Mouse (Mus musculus): ENCODE measurements around the gene Btnl2. TPM values are rescaled to one million over a fixed set of nuclear protein-coding genes. Genes with fewer than 3 reads are reported as not detected.
"Not testable (repeated sequence)": the region's sequence is repeated elsewhere in the genome, so short reads cannot be mapped to it uniquely, and the experiment has no call there.

Gene Btnl2
- not detected in 2 replicates for polyA plus RNA-seq (2014; fragmentation: Nextera tagmentation; extraction: Ambion mirVana)

- DNase-seq (ENCODE audit: low spot score) (no peak), ATAC-seq (replicated peaks; ENCODE audit: low FRiP score) (no peak)
- Histone ChIP-seq H3K4me3 (ENCODE audit: low read depth, low read length) (no peak within 1 kb of the TSS), H3K4me1 (replicated peaks; ENCODE audit: control insufficient read depth, insufficient read depth, low read length) (no peaks in the 10 kb centered on the region), H3K9me3 (ENCODE audit: control insufficient read depth, low read length) (no peaks in the 10 kb centered on the region), H3K27me3 (ENCODE audit: control insufficient read depth, insufficient read depth, low read length) (no peaks in the 10 kb centered on the region), H3K4me2 (ENCODE audit: low read depth, low read length, severe bottlenecking) (no peak within 1 kb of the TSS), H3K27ac (ENCODE audit: low read depth, low read length) (no peak within 1 kb of the TSS), H3K36me3 (ENCODE audit: control insufficient read depth, insufficient read depth, low read length) (no peaks in the 10 kb centered on the region), H3K9ac (ENCODE audit: low read length) (no peak within 1 kb of the TSS)
- WGBS: 80% methylated on average over 5 of the region's 5 CpGs
Measured at GRCm38 (mm10) chr17:34354539-34354938, at the start of gene Btnl2. Gene Btnl2 (plus strand): TSS chr17:34354822.

- no peak within 1 kb of the TSS for H3K27ac ChIP-seq (ENCODE audit: low read depth, low read length)
- H3K9me3 ChIP-seq (ENCODE audit: control insufficient read depth, low read length): no peaks in the 10 kb centered on the region
- H3K4me2 ChIP-seq (ENCODE audit: low read depth, low read length, severe bottlenecking): no peak within 1 kb of the TSS
- H3K27me3 ChIP-seq (ENCODE audit: control insufficient read depth, insufficient read depth, low read length): no peaks in the 10 kb centered on the region
- DNase-seq (ENCODE audit: low spot score) (peak; percentile 81), ATAC-seq (replicated peaks; ENCODE audit: low FRiP score) (peak; percentile 42; the same call in 1 of the 2 replicates)
- H3K9ac ChIP-seq (ENCODE audit: low read length): no peak within 1 kb of the TSS
- H3K4me1 ChIP-seq (replicated peaks; ENCODE audit: control insufficient read depth, insufficient read depth, low read length): no peaks in the 10 kb centered on the region
- H3K36me3 ChIP-seq (ENCODE audit: control insufficient read depth, insufficient read depth, low read length): no peaks in the 10 kb centered on the region
- no peak within 1 kb of the TSS for H3K4me3 ChIP-seq (ENCODE audit: low read depth, low read length)
Measured at GRCm38 (mm10) chr17:34305380-34306030, 49.1 kb upstream of the Btnl2 start, which contains the start of gene H2-Eb1. Gene H2-Eb1 (plus strand): TSS chr17:34305867.

DNA sequence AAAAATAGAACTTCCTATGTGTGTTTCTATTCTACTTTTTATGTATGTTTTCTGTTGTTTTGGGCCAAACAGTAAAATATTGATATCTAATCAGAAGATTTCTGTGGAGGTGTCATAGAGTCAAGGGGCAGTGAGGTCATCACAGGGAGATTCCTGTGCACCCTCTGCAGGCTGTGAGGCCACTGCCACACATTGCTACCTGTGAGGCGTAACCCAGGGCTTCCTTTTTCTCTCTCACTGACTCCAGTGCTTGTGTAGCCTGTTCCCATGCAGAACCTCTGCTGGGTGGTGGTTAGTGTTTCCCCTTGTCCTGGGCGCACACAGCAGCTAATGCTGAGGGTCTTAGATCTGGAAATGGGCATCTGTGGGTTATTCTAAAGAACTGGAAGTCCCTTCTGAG is 48.2 kb upstream of the Btnl2 start:
- DNase-seq (ENCODE audit: low spot score) (no peak), ATAC-seq (replicated peaks; ENCODE audit: low FRiP score) (no peak)
- Histone ChIP-seq H3K9me3 (ENCODE audit: control insufficient read depth, low read length) (no peaks in the 10 kb centered on the region), H3K27ac (ENCODE audit: low read depth, low read length) (no peak overlapping the region), H3K36me3 (ENCODE audit: control insufficient read depth, insufficient read depth, low read length) (no peaks in the 10 kb centered on the region), H3K9ac (ENCODE audit: low read length) (no peak overlapping the region), H3K4me1 (replicated peaks; ENCODE audit: control insufficient read depth, insufficient read depth, low read length) (no peaks in the 10 kb centered on the region), H3K27me3 (ENCODE audit: control insufficient read depth, insufficient read depth, low read length) (no peaks in the 10 kb centered on the region), H3K4me2 (ENCODE audit: low read depth, low read length, severe bottlenecking) (no peak overlapping the region), H3K4me3 (ENCODE audit: low read depth, low read length) (no peak overlapping the region)
- 81% methylated on average over 2 of the region's 2 CpGs for WGBS

DNA sequence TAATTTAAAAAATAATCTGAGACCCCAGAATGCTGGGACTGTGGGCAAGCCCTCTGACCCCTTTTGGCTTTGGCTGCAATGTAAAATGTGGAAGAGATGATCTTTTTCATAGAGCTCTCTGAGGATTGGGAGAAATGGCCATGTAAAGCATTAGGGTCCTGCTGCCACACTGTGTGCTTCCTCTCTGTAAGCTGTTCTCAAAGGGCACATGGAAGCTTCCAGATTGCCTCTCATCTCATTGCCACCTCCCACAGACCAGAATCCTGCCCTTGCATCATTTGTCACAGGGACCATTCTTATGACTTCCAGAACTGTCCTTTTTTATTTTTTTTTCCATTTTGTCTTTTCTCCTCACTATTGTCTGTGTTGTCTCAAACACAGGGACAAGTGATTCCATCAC is 47.4 kb upstream of the Btnl2 start:
- Histone ChIP-seq H3K9me3 (ENCODE audit: control insufficient read depth, low read length) (no peaks in the 10 kb centered on the region), H3K27me3 (ENCODE audit: control insufficient read depth, insufficient read depth, low read length) (no peaks in the 10 kb centered on the region), H3K4me2 (ENCODE audit: low read depth, low read length, severe bottlenecking) (no peak overlapping the region), H3K27ac (ENCODE audit: low read depth, low read length) (no peak overlapping the region), H3K9ac (ENCODE audit: low read length) (no peak overlapping the region), H3K36me3 (ENCODE audit: control insufficient read depth, insufficient read depth, low read length) (no peaks in the 10 kb centered on the region), H3K4me3 (ENCODE audit: low read depth, low read length) (no peak overlapping the region), H3K4me1 (replicated peaks; ENCODE audit: control insufficient read depth, insufficient read depth, low read length) (no peaks in the 10 kb centered on the region)
- no peak for DNase-seq (ENCODE audit: low spot score)
- no peak for ATAC-seq (replicated peaks; ENCODE audit: low FRiP score)

- 82% methylated on average over 4 of the region's 4 CpGs for WGBS
- Histone ChIP-seq H3K27ac (ENCODE audit: low read depth, low read length) (no peak overlapping the region), H3K9ac (ENCODE audit: low read length) (no peak overlapping the region), H3K4me2 (ENCODE audit: low read depth, low read length, severe bottlenecking) (no peak overlapping the region), H3K27me3 (ENCODE audit: control insufficient read depth, insufficient read depth, low read length) (no peaks in the 10 kb centered on the region), H3K4me1 (replicated peaks; ENCODE audit: control insufficient read depth, insufficient read depth, low read length) (no peaks in the 10 kb centered on the region), H3K9me3 (ENCODE audit: control insufficient read depth, low read length) (no peaks in the 10 kb centered on the region), H3K4me3 (ENCODE audit: low read depth, low read length) (no peak overlapping the region), H3K36me3 (ENCODE audit: control insufficient read depth, insufficient read depth, low read length) (no peaks in the 10 kb centered on the region)
- ATAC-seq (replicated peaks; ENCODE audit: low FRiP score): no peak
- DNase-seq (ENCODE audit: low spot score): no peak
Measured at GRCm38 (mm10) chr17:34308161-34308560, 46.5 kb upstream of the Btnl2 start.

DNA sequence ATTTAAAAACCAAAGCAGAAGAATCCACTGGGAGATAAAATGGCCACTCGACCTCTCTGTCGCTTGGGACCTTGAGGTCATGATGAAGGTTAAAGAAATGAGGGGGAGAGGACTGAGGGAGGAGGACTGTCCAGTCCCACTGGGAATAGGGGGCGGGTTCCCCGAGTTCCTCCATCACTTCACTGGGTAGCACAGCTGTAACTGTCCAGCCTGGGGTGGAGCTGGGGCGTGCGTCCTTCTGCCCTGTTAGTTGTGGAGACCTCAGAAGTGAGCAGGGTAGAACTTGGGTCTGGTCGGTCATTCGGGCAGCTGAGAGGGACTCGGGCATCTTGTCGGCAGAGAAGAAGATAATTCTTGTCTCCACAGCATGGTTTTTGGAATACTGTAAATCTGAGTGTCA is 45.4 kb upstream of the Btnl2 start:
- H3K4me3 ChIP-seq (ENCODE audit: low read depth, low read length): peak overlapping the region; percentile 54
- 28% methylated on average over 10 of the region's 10 CpGs for WGBS
- no peaks in the 10 kb centered on the region for H3K36me3 ChIP-seq (ENCODE audit: control insufficient read depth, insufficient read depth, low read length)
- no peaks in the 10 kb centered on the region for H3K27me3 ChIP-seq (ENCODE audit: control insufficient read depth, insufficient read depth, low read length)
- no peaks in the 10 kb centered on the region for H3K4me1 ChIP-seq (replicated peaks; ENCODE audit: control insufficient read depth, insufficient read depth, low read length)
- ATAC-seq (replicated peaks; ENCODE audit: low FRiP score) (no peak), DNase-seq (ENCODE audit: low spot score) (no peak)
- H3K4me2 ChIP-seq (ENCODE audit: low read depth, low read length, severe bottlenecking): peak overlapping the region; percentile 67
- H3K9ac ChIP-seq (ENCODE audit: low read length): peak overlapping the region; percentile 66
- H3K27ac ChIP-seq (ENCODE audit: low read depth, low read length): no peak overlapping the region
- H3K9me3 ChIP-seq (ENCODE audit: control insufficient read depth, low read length): no peaks in the 10 kb centered on the region

DNA sequence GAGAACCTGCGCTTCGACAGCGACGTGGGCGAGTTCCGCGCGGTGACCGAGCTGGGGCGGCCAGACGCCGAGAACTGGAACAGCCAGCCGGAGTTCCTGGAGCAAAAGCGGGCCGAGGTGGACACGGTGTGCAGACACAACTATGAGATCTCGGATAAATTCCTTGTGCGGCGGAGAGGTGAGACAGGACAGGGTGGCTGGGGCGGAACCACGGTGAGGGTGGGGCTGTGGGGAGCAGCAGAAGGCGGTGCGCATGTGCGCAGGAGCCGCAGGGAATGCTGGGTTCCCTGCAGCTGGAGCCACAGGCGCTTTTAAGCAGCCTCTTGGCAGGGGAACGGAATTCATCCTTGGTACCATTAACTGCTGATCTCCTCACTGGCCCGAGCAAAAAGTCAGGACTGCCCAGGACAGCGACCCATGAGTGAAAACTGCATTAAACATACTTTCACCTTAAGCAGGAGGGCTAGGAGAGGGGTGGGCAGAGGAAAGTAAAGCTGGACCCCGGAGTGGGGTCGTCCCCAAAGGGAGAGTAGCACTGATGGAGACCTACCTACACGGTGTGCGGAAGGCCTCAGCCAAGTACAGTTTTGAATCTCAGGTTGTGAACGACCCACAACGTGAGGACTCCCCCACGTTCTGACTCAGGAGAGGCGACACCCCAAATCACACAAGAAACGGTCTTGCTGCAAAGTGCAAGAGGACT is 44.8 kb upstream of the Btnl2 start:
- DNase-seq (ENCODE audit: low spot score) (peak; percentile 78), ATAC-seq (replicated peaks; ENCODE audit: low FRiP score) (peak; percentile 75)
- Histone ChIP-seq H3K4me2 (ENCODE audit: low read depth, low read length, severe bottlenecking) (peak overlapping the region; percentile 67), H3K36me3 (ENCODE audit: control insufficient read depth, insufficient read depth, low read length) (no peaks in the 10 kb centered on the region), H3K9ac (ENCODE audit: low read length) (peak overlapping the region; percentile 66), H3K4me3 (ENCODE audit: low read depth, low read length) (peak overlapping the region; percentile 54), H3K27ac (ENCODE audit: low read depth, low read length) (no peak overlapping the region), H3K27me3 (ENCODE audit: control insufficient read depth, insufficient read depth, low read length) (no peaks in the 10 kb centered on the region), H3K4me1 (replicated peaks; ENCODE audit: control insufficient read depth, insufficient read depth, low read length) (no peaks in the 10 kb centered on the region), H3K9me3 (ENCODE audit: control insufficient read depth, low read length) (no peaks in the 10 kb centered on the region)
- 21% methylated on average over 38 of the region's 38 CpGs for WGBS

DNA sequence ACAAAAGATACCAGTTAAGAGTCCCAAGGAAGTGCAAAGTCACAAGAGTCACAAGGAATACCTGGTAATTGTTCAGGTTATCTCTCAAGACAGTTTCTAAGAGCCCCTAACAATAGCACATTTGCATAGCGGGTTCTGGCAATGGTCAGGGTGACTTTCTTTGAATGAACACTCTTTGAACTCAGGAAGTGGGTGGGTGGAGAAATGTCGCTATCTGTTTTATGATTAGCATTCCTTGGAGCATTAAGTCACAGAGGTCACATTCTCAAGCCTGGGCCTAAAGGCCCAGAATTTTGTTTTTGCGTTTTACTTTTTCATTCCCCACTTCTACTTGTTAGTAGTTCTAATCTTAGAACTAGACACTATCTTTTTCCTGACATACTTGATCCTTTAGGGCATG is 44.1 kb upstream of the Btnl2 start:
- H3K9ac ChIP-seq (ENCODE audit: low read length); H3K4me3 ChIP-seq (ENCODE audit: low read depth, low read length); H3K4me1 ChIP-seq (replicated peaks; ENCODE audit: control insufficient read depth, insufficient read depth, low read length); H3K27me3 ChIP-seq (ENCODE audit: control insufficient read depth, insufficient read depth, low read length); DNase-seq (ENCODE audit: low spot score); H3K9me3 ChIP-seq (ENCODE audit: control insufficient read depth, low read length); H3K36me3 ChIP-seq (ENCODE audit: control insufficient read depth, insufficient read depth, low read length); ATAC-seq (replicated peaks; ENCODE audit: low FRiP score); H3K27ac ChIP-seq (ENCODE audit: low read depth, low read length); H3K4me2 ChIP-seq (ENCODE audit: low read depth, low read length, severe bottlenecking): not testable (repeated sequence)
- WGBS: 86% methylated on average over 3 of the region's 3 CpGs

DNA sequence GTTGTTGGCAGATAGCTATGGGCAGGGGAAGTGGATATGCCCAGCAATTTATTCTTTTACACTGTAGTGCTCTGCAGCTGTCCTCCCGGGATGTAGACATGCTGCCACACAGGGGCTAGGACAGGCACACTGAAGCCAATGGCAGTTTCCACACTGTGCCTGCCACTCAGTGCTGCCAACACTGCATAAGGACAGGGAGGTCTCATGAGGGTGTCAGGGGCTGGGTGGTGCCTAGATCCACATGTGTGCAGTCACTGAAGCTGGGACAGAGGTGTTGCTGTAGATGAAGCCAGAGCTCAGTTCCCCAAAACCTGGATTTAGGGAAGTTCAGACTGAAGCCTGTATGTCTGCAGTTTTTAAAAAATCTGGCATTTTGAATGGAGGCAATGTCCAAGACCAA is 42.4 kb upstream of the Btnl2 start:
- H3K4me1 ChIP-seq (replicated peaks; ENCODE audit: control insufficient read depth, insufficient read depth, low read length): no peaks in the 10 kb centered on the region
- no peaks in the 10 kb centered on the region for H3K27me3 ChIP-seq (ENCODE audit: control insufficient read depth, insufficient read depth, low read length)
- ATAC-seq (replicated peaks; ENCODE audit: low FRiP score) (no peak), DNase-seq (ENCODE audit: low spot score) (no peak)
- no peaks in the 10 kb centered on the region for H3K36me3 ChIP-seq (ENCODE audit: control insufficient read depth, insufficient read depth, low read length)
- H3K9ac ChIP-seq (ENCODE audit: low read length): no peak overlapping the region
- H3K4me2 ChIP-seq (ENCODE audit: low read depth, low read length, severe bottlenecking): no peak overlapping the region
- WGBS: 92% methylated on average over 1 of the region's 1 CpGs
- H3K9me3 ChIP-seq (ENCODE audit: control insufficient read depth, low read length): no peaks in the 10 kb centered on the region
- no peak overlapping the region for H3K27ac ChIP-seq (ENCODE audit: low read depth, low read length)
- no peak overlapping the region for H3K4me3 ChIP-seq (ENCODE audit: low read depth, low read length)

All from forebrain, embryonic 11.5 days (tissue).